Mouse (Mus musculus) bone marrow macrophage, adult 2 months (primary cell): ENCODE results near the gene Zpbp2.

Experiments used
- CTCF ChIP-seq: IDR thresholded peaks from 2 replicates; pipeline ENCODE4 v1.5.1; 2012; ENCODE audit warnings: low read depth, mild to moderate bottlenecking, low read length, moderate library complexity
- POLR2A ChIP-seq: IDR thresholded peaks from 2 replicates; pipeline ENCODE4 v1.6.1; 2012; ENCODE audit warnings: mild to moderate bottlenecking, low read depth, low read length, borderline replicate concordance

- TF ChIP-seq CTCF (no peak), POLR2A (no peak)
These were observed 37.0 kb downstream of the Zpbp2 start for GRCm38 (mm10) chr11:98587684-98588546.
